Mouse (Mus musculus) layer of hippocampus, adult 2 months (tissue): ENCODE measurements around the gene Pfn2. TPM values are rescaled to one million over a fixed set of nuclear protein-coding genes. Genes with fewer than 3 reads are reported as not detected.
A peak's percentile ranks its signal among the peaks of the same experiment; 100 is the strongest.
"Not testable (repeated sequence)": the region's sequence is repeated elsewhere in the genome, so short reads cannot be mapped to it uniquely, and the experiment has no call there.

Source experiments
- DNase-seq, 2 experiments: peaks; one replicate each; pipeline ENCODE4 v3.0.0; 2022; ENCODE audit warnings: low spot score in 2 of 2
- H3K27ac ChIP-seq: fragments of 200-600 bp; 2 replicates; pipeline ENCODE4 v1.8.1; 2022
- H3K4me3 ChIP-seq: fragments of 200-600 bp; 2 replicates; pipeline ENCODE4 v1.8.1; 2022; ENCODE audit warnings: mild to moderate bottlenecking
- CTCF ChIP-seq: fragments of 200-600 bp; conservative IDR thresholded peaks from 2 replicates; pipeline ENCODE4 v1.8.1; 2022; ENCODE audit warnings: antibody characterized with exemption, mild to moderate bottlenecking, moderate library complexity
- long read RNA-seq, 2 experiments: library from polyadenylated mRNA; stranded (forward); transcript quantifications; one replicate each; pipeline ENCODE4 v2.0.0; 2021; ENCODE audit warnings: borderline mapping rate in 2 of 2
- total RNA-seq, 2 experiments: library from RNA; stranded (reverse); gene quantifications; 2 replicates each; pipeline ENCODE4 v1.2.3; 2021

The Pfn2 gene
- 100 to 1,000 TPM; 533 to 535 TPM for total RNA-seq
- long read RNA-seq, experiment 1, transcript Pfn2-202 (3 exons, 1,879 nt), result minor isoform, 11 of 315 reads
- long read RNA-seq, experiment 1, transcript Pfn2-201 (3 exons, 2,342 nt), result major isoform, 266 of 315 reads
- long read RNA-seq, experiment 1, partial matches to known transcripts, result 2 of 315 reads
- long read RNA-seq, experiment 1, other reads (novel, unspliced or antisense), result 35 of 315 reads
- long read RNA-seq, experiment 2, transcript Pfn2-201 (3 exons, 2,342 nt), result major isoform, 418 of 482 reads
- long read RNA-seq, experiment 2, transcript Pfn2-202 (3 exons, 1,879 nt), result minor isoform, 12 of 482 reads
- long read RNA-seq, experiment 2, partial matches to known transcripts, result 42 of 482 reads
- long read RNA-seq, experiment 2, other reads (novel, unspliced or antisense), result 6 of 482 reads

DNA sequence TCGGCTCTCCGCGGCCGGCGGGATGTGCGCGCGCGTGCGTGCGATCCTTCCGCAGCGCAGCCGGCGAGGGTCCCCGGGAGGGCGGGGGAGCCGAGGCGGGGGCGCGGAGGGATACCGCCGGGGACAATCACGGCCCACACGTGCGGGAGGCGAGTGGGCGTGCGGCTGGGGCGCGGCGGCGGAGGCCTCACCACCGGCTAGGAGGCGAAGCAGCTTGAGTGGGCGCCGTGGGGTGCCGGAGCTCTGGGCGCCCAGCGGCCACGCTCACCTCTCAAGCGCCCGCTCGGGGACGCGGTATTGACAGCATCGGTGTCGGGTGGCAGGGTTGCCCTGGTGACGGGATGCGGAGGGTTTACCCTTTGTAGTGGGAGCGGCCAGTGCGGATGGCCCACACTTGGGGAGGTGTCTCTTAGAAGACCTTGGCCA, at the start of gene Pfn2:
Pfn2 (minus strand) TSS at position 320 of the 426 bp plus-strand sequence.
- DNase-seq, result peak; percentile 74 to 84
- Histone ChIP-seq H3K4me3 (peak within 1 kb of the TSS; percentile 99), H3K27ac (peak within 1 kb of the TSS; percentile 100)
- TF ChIP-seq CTCF, result 0 out of 2 replicates have a peak, but pooled peaks have one; percentile 6

DNA sequence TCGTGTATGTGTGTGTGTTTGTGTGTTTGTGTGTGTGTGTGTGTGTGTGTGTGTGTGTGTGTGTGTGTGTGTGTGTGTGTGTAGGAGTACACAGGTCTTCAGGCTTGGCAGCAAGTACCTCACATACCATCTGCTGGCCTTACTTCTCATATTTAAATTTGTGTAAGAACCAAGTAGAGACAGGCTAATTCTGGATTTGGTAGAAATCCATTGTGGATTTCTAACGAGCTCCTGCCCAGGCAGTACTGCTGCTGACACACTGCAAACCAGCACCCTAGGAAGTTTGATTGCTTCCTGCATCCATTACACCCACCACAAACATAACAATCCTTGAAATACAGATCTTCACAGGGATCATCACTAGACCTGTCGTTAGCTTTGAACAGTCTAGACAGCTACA, 35.1 kb upstream of the Pfn2 start:
- Histone ChIP-seq H3K27ac (peak overlapping the region; percentile 72), H3K4me3 (no peak overlapping the region)
- no peak for TF ChIP-seq CTCF
- DNase-seq, result no peak

DNA sequence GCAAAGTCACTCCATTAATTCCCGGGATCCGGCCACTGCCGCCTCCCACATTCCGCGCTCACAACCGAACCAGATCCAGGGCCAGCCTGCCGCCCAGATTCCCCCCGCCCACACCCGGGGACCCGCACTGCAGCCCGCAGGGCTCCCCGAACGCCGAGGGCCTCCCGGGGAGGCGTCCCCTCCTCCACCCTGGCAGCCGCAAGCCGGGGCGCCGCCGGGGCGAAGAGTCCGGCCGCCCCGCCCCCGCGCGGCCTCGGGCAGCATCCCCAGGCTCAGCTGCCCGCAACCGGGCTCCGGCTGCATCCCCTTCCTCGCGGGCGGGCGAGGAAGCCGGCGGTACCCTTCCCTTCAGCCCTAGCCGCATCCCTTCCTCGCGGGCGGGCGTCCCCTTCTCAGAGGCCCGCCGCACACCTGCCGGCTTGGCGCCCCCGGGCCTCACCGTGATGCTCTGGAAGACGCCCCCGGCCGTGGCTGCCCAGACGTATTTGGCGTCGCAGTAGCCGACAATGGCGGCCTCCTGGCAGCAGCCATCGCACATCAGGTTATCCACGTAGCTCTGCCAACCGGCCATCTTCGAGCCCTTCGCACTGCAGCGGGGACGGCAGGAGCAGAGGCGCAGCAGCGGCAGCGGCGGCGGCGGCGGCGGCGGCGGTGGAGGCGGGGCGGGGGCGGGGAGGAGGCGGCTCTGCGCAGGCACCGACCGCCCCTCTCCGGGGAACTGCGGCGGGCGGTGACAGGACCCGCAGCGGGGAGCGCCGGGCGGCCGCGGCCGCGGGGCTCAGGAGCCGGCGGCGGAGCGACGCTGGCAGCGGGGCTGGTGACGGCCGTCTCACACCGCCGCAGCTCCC, 743 bp downstream of the Pfn2 start:
- peak overlapping the region; percentile 99 for H3K4me3 ChIP-seq
- no peak for TF ChIP-seq CTCF
- H3K27ac ChIP-seq, result peak overlapping the region; percentile 100
- peak; percentile 50 to 52 for DNase-seq

DNA sequence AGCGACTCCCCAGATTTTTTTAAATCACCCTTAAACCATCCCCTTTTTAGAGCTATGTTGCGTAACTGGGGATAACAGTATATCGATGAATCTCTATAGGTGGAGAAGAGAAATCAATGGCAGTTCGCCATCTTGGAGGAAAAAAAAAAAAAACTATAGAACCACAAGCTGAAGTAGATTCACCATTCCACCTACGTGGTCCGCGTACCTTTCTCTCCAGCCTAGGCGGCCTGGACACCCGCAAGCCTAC, 1.3 kb downstream of the Pfn2 start:
- peak overlapping the region; percentile 99 for H3K4me3 ChIP-seq
- TF ChIP-seq CTCF, result no peak
- DNase-seq, result no peak
- H3K27ac ChIP-seq, result peak overlapping the region; percentile 100

DNA sequence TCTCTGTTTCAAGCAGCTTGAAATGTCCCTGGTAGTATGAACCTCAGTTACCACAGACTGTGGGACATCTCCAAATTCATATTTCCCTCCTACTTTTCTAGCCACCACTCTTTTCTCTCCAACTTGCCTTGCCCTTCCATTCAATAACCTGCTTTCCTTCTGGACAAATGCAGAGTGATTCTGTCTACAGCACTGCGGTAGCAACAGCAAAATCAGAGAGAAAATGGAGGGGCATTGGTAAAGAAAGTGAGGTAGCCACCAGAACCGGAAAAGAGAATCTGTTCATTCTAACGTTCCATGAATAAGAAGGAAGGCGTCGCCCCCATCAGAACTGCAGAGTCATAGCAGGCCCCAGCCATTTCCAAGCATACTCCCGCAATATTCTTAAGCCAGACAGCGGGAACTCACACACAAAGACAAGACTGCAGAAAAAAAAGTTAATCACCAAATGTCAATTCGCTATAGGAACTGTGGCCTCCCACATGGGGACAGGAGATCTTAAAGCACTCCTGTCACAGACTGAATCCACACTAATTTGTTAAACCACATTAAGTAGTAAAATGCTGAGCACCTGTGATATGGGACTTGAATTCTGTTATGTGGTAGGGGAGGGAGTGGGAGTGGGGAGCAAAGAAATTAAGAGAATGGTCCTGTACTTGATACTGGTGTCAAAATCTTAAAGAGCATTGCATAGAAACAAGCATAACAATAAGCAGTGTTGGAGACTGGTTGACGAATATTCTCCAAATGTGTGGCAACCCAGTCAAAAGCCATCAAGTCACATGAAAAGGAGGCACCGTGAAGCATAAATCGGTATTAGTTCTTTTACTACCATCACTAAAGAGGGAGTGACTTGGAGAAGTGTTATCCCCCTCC, 1.9 kb downstream of the Pfn2 start:
- peak; percentile 55 for TF ChIP-seq CTCF
- H3K4me3 ChIP-seq, result peak overlapping the region; percentile 99
- peak overlapping the region; percentile 100 for H3K27ac ChIP-seq
- peak in 1 of 2 experiments; percentile 48 for DNase-seq

DNA sequence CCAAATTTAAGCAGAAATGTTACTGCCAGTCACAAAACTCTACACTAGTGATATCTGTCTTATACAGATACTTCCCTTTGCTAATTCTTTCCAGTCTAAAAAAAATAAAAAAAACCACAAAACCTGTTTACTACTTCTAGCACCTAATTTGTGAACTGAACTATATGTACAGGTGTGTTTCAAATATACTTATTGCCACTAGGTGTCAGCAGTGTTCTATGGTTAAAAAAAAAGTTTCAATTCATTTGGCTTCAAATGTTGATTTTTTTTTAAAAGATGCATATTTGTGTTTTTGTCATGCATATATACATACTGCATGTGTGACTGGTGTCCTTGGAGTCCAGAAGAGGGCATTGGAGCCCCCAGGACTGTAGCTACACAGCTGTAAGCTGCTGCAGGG, 4.1 kb downstream of the Pfn2 start:
- peak overlapping the region; percentile 13; the same call in 1 of the 2 replicates for H3K4me3 ChIP-seq
- no peak for DNase-seq
- no peak overlapping the region for H3K27ac ChIP-seq
- peak; percentile 90 for TF ChIP-seq CTCF

DNA sequence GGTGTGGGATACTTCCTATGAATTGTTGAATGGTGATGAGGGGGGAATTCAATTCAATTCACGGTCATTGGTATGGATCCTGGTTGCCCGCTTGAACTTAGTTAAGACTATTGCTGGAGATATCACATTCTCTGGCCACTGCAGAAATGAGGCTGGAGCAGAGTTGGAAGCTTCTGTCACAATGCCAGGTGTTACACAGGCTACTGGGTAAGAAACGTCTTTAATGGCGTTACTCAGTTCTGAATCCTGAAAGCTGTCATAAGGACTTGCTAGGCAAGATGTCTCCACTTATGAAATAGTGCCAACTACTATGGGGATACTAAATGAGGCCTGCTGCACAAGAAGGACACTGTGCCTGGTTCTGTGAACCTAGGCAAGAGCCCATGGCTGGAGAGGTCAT, 11.0 kb downstream of the Pfn2 start:
- no peak for TF ChIP-seq CTCF
- H3K27ac ChIP-seq, result no peak overlapping the region
- DNase-seq, result no peak
- H3K4me3 ChIP-seq, result no peak overlapping the region

DNA sequence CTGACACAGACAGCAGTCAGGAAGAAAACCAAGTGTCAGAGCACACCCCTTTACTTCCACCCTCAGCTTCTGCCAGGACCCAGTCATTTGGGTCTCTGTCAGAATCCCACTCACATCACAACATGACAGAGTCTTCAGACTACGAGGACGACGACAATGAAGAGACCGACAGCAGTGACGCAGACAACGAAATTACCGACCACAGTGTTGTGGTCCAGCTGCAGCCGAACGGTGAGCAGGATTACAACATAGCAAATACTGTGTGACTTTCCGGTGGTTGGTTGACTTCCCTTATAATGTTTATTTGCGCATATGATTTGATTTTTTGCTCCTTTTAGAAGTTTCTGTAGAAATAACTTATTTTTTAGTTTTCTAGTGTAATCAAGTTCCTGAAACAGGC, 14.3 kb downstream of the Pfn2 start:
- no peak for TF ChIP-seq CTCF
- Histone ChIP-seq H3K27ac (no peak overlapping the region), H3K4me3 (no peak overlapping the region)
- DNase-seq, result no peak

DNA sequence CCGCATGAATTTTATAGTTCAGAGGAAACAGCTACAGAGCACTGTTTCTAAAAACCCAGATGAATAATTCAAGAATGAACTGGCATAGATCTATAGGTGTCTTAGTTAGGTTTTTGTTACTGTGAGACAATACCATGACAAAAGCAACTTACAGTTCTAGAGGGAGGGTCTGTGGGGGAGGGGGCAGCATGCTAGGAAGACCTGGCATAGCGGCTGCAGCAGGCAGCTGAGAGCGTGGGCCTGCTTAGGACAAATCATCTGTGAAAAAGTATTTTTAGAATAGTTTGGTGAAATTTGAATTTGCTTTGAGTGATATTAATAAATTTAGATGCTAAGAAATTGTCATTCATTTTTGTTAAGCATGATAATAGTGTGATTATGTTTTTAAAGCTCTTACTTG, 22.0 kb downstream of the Pfn2 start:
- Histone ChIP-seq H3K27ac (peak overlapping the region; percentile 65; the same call in 1 of the 2 replicates), H3K4me3 (no peak overlapping the region)
- TF ChIP-seq CTCF, result no peak
- DNase-seq, result peak; percentile 38 to 61

DNA sequence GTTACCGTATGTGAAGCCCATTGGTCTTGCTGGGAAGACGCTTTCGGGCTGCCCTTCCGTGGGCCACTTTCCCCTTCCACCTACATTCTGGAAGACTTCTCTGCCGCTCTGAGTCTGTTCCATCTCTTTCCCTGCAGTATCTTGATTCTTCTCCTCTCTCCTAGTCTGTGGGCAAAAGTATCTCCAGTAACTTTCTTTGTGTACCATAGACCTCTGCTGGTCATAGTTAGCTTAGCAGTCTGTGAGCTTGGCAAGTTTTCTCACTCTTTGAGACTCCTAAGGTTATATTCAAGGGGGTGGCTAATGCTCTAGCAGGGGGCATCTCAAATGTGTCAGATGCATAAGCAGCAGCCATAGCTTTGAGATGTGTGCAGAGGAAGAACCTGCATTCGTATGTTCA, 32.4 kb downstream of the Pfn2 start:
- no peak for DNase-seq
- TF ChIP-seq CTCF, result peak; percentile 73
- no peak overlapping the region for H3K27ac ChIP-seq
- H3K4me3 ChIP-seq, result no peak overlapping the region

DNA sequence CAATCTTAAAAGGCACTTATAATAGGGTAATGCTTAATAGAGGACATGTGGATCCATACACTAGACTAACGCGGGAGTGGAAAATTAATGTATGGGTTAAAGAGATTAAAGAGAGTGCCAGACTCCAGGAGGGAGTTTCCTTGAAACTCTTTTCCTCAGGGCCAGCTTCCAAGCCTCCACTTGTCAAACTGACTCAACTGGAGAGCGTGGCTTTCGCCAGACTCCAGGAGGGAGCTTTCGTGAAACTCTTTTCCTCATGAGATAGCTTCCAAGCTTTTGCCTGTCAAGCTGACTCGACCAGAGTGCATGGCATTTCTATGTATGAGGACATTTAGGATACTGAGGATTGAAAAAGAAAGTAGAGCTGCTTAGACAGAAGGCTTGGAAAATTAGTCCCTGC, 52.8 kb downstream of the Pfn2 start:
- DNase-seq, H3K4me3 ChIP-seq, H3K27ac ChIP-seq: not testable (repeated sequence)

Other genes starting within 250 kb of the Pfn2 start
- gene Commd2, start 196.4 kb downstream of the Pfn2 start, total RNA-seq, result 10 to 100 TPM; 20.9 to 21.6 TPM
- 1 to 10 TPM; 2.1 TPM for gene Ankub1, start 155.3 kb downstream of the Pfn2 start, total RNA-seq
- 10 to 100 TPM; 85.5 to 85.9 TPM for gene Rnf13, start 112.0 kb downstream of the Pfn2 start, total RNA-seq